Mouse (Mus musculus) liver, postnatal 0 days (tissue): Measurements from ENCODE around the gene Cdk2. TPM values are rescaled to one million over a fixed set of nuclear protein-coding genes. Genes with fewer than 3 reads are reported as not detected.

Experiments used
- ATAC-seq: fragments of 200-750 bp; cut with Nextera tagmentation; 2 replicates; pipeline ENCODE4 v1.8.0; 2017; ENCODE audit warnings: mild to moderate bottlenecking, moderate library complexity
- DNase-seq: peaks from one replicate; pipeline ENCODE4 v3.0.0-alpha.2; 2016
- H3K27ac ChIP-seq: fragments of 300-500 bp; sonication (generic); 2 replicates; pipeline ENCODE4 v1.5.1; 2014; ENCODE audit warnings: antibody characterized with exemption, moderate library complexity, mild to moderate bottlenecking, low read depth
- H3K27me3 ChIP-seq: fragments of 300-500 bp; sonication (generic); 2 replicates; pipeline ENCODE4 v1.6.1; 2014; ENCODE audit warnings: low read length, control low read depth, mixed read lengths; ENCODE audit not compliant: insufficient read depth
- H3K36me3 ChIP-seq: fragments of 300-500 bp; sonication (generic); replicated peaks from 2 replicates; pipeline ENCODE4 v1.6.1; 2014; ENCODE audit warnings: mild to moderate bottlenecking, control low read depth, low read length, moderate library complexity, mixed read lengths; ENCODE audit not compliant: insufficient read depth
- H3K4me1 ChIP-seq: fragments of 300-500 bp; sonication (generic); 2 replicates; pipeline ENCODE4 v1.6.1; 2014; ENCODE audit warnings: antibody characterized with exemption, mild to moderate bottlenecking, control low read depth; ENCODE audit not compliant: insufficient read depth
- H3K4me2 ChIP-seq: fragments of 300-500 bp; sonication (generic); 2 replicates; pipeline ENCODE4 v1.6.1; 2014; ENCODE audit warnings: low read depth, mild to moderate bottlenecking, low read length, moderate library complexity, mixed read lengths
- H3K4me3 ChIP-seq: fragments of 300-500 bp; sonication (generic); 2 replicates; pipeline ENCODE4 v1.5.1; 2014; ENCODE audit warnings: low read depth, low read length
- H3K9ac ChIP-seq: fragments of 300-500 bp; sonication (generic); replicated peaks from 2 replicates; pipeline ENCODE4 v1.6.1; 2014; ENCODE audit warnings: mild to moderate bottlenecking, moderate library complexity
- H3K9me3 ChIP-seq: fragments of 300-500 bp; sonication (generic); 2 replicates; pipeline ENCODE4 v1.6.1; 2016; ENCODE audit warnings: mild to moderate bottlenecking, control low read depth, low read length, mixed read lengths
- CTCF ChIP-seq: sonication (generic); IDR thresholded peaks from 2 replicates; pipeline ENCODE4 v1.5.1; 2016; ENCODE audit warnings: antibody characterized with exemption, low read depth
- EP300 ChIP-seq: IDR thresholded peaks from 2 replicates; pipeline ENCODE4 v1.6.1; 2016; ENCODE audit warnings: antibody characterized with exemption, low read depth, mild to moderate bottlenecking
- WGBS: fragments of 180-500 bp; shearing (Covaris S2); extraction: QIAGEN DNeasy Blood & Tissue Kit; methylation state at CpG from one replicate; pipeline ENCODE4 v1.1.7; 2014; ENCODE audit not compliant: insufficient replicate concordance; 5-methylcytosine and 5-hydroxymethylcytosine counted together
- polyA plus RNA-seq: library from polyadenylated mRNA; unstranded; fragments of >200 nt; fragmentation: Nextera tagmentation; extraction: Ambion mirVana; gene quantifications from 2 replicates; pipeline ENCODE4 v1.2.1, GENCODE M21; 2015

The Cdk2 gene
- polyA plus RNA-seq = 29.8 and 34.7 TPM in 2 replicates

DNA sequence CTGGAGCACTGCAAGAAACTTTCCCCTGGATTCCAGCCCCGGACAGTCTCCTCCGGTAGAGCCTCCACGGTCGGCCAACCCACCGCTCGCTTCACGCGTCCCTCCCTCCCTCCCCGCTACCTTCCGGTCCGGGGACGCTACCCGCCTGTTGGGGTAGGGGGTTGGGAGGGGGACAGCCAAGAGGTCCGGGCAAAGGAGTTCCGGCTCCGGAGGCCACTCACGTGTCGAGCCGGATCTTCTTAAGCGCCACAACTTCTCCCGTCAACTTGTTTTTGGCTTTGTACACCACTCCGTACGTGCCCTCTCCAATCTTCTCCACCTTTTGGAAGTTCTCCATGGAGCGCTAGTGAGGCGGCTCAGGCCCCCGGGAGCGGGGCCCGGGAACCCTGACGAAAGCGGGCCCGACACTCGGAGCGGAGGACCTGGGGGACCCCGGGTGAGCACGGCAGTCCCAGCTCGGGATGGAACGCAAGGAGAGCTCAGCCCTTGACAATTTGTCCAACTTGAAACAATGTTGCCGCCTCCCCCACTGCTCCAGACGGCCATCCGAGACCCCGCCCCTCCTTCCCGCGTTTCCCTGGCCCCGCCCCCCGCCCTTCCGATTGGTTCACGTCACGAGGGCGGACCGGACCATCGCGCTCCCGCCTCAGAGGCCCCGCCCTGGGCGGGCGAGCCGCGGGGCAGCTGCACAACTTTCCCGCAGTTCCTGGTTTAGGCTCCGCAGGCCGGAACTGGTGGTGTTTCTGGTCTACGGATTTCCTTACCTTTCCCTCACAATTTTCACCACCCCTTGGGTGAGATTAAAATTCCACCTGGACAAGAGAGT is at the start of gene Cdk2:
Gene Cdk2 (minus strand): TSS at position 541 of the 826 bp plus-strand sequence.
- ATAC-seq = peak; percentile 94

GRCm38 (mm10) chr10:128748252-128748864 is 43.5 kb upstream of the Cdk2 start:
- Histone ChIP-seq H3K27me3 (peaks cover 6% of the 10 kb centered on the region; the same call in 1 of the 2 replicates), H3K4me1 (peaks cover 23% of the 10 kb centered on the region), H3K9me3 (no peaks in the 10 kb centered on the region), H3K36me3 (no peaks in the 10 kb centered on the region), H3K27ac (peak overlapping the region; percentile 91), H3K4me3 (peak overlapping the region; percentile 78), H3K9ac (peak overlapping the region; percentile 73), H3K4me2 (peak overlapping the region; percentile 79)
- under 1% methylated on average over 37 of the region's 37 CpGs for WGBS
- peak; percentile 80 for ATAC-seq
- peak; percentile 91 for DNase-seq
- TF ChIP-seq CTCF (peak; percentile 47), EP300 (peak; percentile 32; the same call in 1 of the 2 replicates)

More for the DNA sequence above, at the start of gene Cdk2:
- Histone ChIP-seq H3K27ac (peak within 1 kb of the TSS; percentile 99), H3K27me3 (no peaks in the 10 kb centered on the region), H3K4me2 (peak within 1 kb of the TSS; percentile 92), H3K36me3 (peaks cover 34% of the 10 kb centered on the region), H3K9ac (peak within 1 kb of the TSS; percentile 95), H3K9me3 (no peaks in the 10 kb centered on the region), H3K4me1 (peaks cover 21% of the 10 kb centered on the region), H3K4me3 (peak within 1 kb of the TSS; percentile 98)
- TF ChIP-seq CTCF = no peak
- peak; percentile 21; the same call in 1 of the 2 replicates for TF ChIP-seq EP300
- under 1% methylated on average over 59 of the region's 62 CpGs for WGBS
- DNase-seq = peak; percentile 97

DNA sequence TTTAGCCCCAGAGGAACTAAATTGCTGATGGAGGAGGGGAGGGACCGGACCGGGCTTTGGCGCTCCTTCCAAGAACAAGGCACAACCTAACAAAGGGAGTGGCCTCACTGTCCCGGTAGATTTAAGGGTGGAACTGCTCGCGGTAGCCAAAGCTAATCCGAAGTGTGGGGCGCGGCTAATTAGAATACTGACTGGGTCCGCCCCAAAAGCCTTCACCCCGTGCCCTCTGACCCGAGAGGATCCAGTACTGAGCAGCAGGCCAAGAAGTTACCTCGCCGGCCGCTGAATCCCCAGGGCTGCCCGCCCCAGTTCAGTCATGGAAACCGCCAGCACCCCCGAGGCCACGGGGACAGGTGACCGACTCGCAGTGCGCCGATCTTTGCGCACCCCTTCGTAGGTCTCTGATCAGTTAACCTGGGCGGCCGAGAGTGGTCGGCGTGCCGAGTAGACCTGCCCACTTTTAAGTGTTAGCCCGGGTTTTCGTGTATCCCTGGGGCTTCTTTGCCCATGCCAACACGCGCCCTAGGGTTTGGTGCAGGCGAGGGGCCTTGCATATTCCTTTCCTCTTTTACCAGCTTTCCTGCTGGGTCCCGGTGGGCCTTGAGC is 42.9 kb upstream of the Cdk2 start, which contains the start of gene Pym1:
Gene Pym1 (plus strand): TSS at position 244 of the 606 bp plus-strand sequence.
- Histone ChIP-seq H3K9ac (peak within 1 kb of the TSS; percentile 73), H3K36me3 (no peaks in the 10 kb centered on the region), H3K27ac (peak within 1 kb of the TSS; percentile 91), H3K27me3 (peaks cover 6% of the 10 kb centered on the region; the same call in 1 of the 2 replicates), H3K4me3 (peak within 1 kb of the TSS; percentile 78), H3K9me3 (no peaks in the 10 kb centered on the region), H3K4me2 (peak within 1 kb of the TSS; percentile 79), H3K4me1 (peaks cover 27% of the 10 kb centered on the region)
- TF ChIP-seq CTCF (no peak), EP300 (no peak)
- ATAC-seq = peak; percentile 87
- DNase-seq = peak; percentile 86
- under 1% methylated on average over 36 of the region's 36 CpGs for WGBS

DNA sequence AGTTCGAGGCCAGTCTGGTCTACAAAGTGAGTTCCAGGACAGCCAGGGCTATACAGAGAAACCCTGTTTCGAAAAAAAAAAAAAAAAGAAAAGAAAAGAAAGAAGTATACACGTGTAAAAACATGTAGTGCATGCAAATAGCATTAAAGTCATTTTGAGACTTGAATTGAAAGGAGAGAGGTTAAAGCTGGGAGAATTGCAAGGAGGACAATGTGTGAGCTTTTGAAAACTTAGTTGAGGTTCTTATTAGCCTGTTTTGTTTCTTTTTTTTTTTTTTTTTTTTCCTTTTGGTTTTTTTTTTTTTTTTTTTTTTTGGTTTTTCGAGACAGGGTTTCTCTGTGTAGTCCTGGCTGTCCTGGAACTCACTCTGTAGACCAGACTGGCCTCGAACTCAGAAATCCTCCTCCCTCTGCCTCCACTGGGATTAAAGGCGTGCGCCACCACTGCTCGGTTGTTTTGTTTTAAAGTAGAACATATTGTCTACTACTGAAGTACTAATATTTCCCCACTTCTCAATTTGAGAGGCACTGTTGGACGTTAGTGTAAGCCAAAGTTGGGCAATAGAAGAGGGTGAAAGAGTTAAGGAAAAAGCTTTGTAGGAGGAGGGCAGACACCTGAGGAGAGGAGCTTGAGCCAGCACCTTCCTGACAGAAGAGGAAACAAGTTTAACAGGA is 42.3 kb upstream of the Cdk2 start:
- H3K4me2 ChIP-seq = peak overlapping the region; percentile 79
- peak overlapping the region; percentile 73 for H3K9ac ChIP-seq
- H3K9me3 ChIP-seq = no peaks in the 10 kb centered on the region
- 30% methylated on average over 9 of the region's 9 CpGs for WGBS
- peak overlapping the region; percentile 78 for H3K4me3 ChIP-seq
- no peak for DNase-seq
- H3K27me3 ChIP-seq = peaks cover 6% of the 10 kb centered on the region; the same call in 1 of the 2 replicates
- peak overlapping the region; percentile 91 for H3K27ac ChIP-seq
- H3K4me1 ChIP-seq = peaks cover 31% of the 10 kb centered on the region
- no peak for ATAC-seq
- H3K36me3 ChIP-seq = no peaks in the 10 kb centered on the region
- TF ChIP-seq CTCF = no peak
- no peak for TF ChIP-seq EP300

GRCm38 (mm10) chr10:128745946-128746613 is 41.2 kb upstream of the Cdk2 start:
- peaks cover 6% of the 10 kb centered on the region; the same call in 1 of the 2 replicates for H3K27me3 ChIP-seq
- no peak overlapping the region for H3K9ac ChIP-seq
- H3K36me3 ChIP-seq = no peaks in the 10 kb centered on the region
- WGBS = 73% methylated on average over 10 of the region's 10 CpGs
- peak; percentile 39 for DNase-seq
- no peaks in the 10 kb centered on the region for H3K9me3 ChIP-seq
- no peak overlapping the region for H3K4me3 ChIP-seq
- TF ChIP-seq EP300 (no peak), CTCF (no peak)
- H3K27ac ChIP-seq = peak overlapping the region; percentile 91
- no peak for ATAC-seq
- no peak overlapping the region for H3K4me2 ChIP-seq
- H3K4me1 ChIP-seq = peaks cover 31% of the 10 kb centered on the region
